Mouse (Mus musculus) kidney, adult 2 months (tissue): ENCODE results near the gene Gm34653. TPM values are rescaled to one million over a fixed set of nuclear protein-coding genes. Genes with fewer than 3 reads are reported as not detected.
"Not testable (repeated sequence)": the region's sequence is repeated elsewhere in the genome, so short reads cannot be mapped to it uniquely, and the experiment has no call there.

ENCODE experiments used
- DNase-seq: peaks from one replicate; pipeline ENCODE4 v3.0.0; 2021
- H3K27ac ChIP-seq: fragments of 200-500 bp; 2 replicates; pipeline ENCODE4 v1.5.1; 2012; ENCODE audit warnings: low read depth, low read length, control low read depth, inconsistent platforms; ENCODE audit not compliant: insufficient read depth
- H3K27me3 ChIP-seq: fragments of 200-500 bp; replicated peaks from 2 replicates; pipeline ENCODE4 v1.6.1; 2012; ENCODE audit warnings: mild to moderate bottlenecking, moderate library complexity, low read length, inconsistent platforms; ENCODE audit not compliant: control insufficient read depth, insufficient read depth
- H3K36me3 ChIP-seq: fragments of 200-500 bp; 2 replicates; pipeline ENCODE4 v1.6.1; 2012; ENCODE audit warnings: mild to moderate bottlenecking, moderate library complexity, low read length, inconsistent platforms; ENCODE audit not compliant: control insufficient read depth, insufficient read depth
- H3K4me1 ChIP-seq: fragments of 200-500 bp; 2 replicates; pipeline ENCODE4 v1.6.1; 2011; ENCODE audit warnings: low read length; ENCODE audit not compliant: control insufficient read depth, insufficient read depth
- H3K4me3 ChIP-seq: fragments of 200-500 bp; 2 replicates; pipeline ENCODE4 v1.5.1; 2011; ENCODE audit warnings: mild to moderate bottlenecking, low read depth, low read length, control low read depth; ENCODE audit not compliant: insufficient read depth
- CTCF ChIP-seq: fragments of 200-500 bp; conservative IDR thresholded peaks from 2 replicates; pipeline ENCODE4 v1.5.1; 2011; ENCODE audit warnings: low read depth, mild to moderate bottlenecking, control low read depth, low read length, moderate library complexity, mixed read lengths; ENCODE audit not compliant: insufficient read depth, insufficient read length
- POLR2A ChIP-seq: fragments of 200-500 bp; IDR thresholded peaks from one replicate; pipeline ENCODE4 v1.6.1; 2011; ENCODE audit warnings: low read depth, low read length, control low read depth
- WGBS: fragments of 180-500 bp; shearing (Covaris S2); methylation state at CpG from one replicate; pipeline ENCODE4 v1.1.7; 2018; 5-methylcytosine and 5-hydroxymethylcytosine counted together
- polyA plus RNA-seq: library from polyadenylated mRNA; depleted of rRNA; stranded (reverse); fragments of >200 nt; gene quantifications from 2 replicates; pipeline ENCODE4 v1.2.3, GENCODE M21; 2012; rRNA removed

Gene Gm34653
- 0.07 TPM in 1 of 2 replicates, not detected in the other for polyA plus RNA-seq

DNA sequence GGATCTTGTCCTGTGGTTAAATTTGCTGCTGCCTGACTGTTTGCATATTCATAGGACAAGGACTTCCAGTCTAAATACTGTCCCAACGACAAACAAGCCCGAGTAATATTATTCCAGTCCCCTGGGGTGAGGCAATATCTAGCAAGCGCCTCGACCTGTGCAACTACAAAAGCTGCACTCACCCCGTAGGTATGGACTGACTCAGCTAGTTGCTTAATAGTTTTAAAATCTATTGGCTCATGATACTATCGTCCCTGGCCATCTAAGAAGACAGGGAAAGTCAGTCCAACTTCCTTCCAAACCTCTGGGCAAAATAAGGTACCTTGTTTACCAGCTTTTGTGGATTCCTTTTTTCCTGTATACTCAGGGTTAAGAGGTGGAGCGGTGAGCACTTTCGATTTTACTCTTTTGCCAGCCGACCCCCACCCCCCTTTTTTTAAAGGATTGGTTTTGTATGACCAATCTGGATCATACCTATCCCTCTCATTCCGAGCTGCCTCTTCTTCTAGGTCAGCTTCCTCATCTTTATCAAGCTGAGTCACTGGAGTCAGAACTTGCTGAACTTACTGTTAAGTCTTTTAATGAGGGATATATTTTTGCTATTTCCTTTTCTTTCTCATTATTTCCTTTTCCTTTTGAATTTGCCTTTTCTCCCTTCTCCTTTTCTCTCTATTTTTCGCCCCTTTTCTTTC lies at the start of gene Gm34653:
Gene Gm34653, plus strand, starts transcription at position 242 of the 692 bp plus-strand sequence.
- 68% methylated on average over 11 of the region's 11 CpGs for whole genome bisulfite sequencing
- DNase-seq, H3K27ac ChIP-seq, H3K4me3 ChIP-seq, H3K4me1 ChIP-seq, H3K36me3 ChIP-seq, H3K27me3 ChIP-seq: not testable (repeated sequence)

DNA sequence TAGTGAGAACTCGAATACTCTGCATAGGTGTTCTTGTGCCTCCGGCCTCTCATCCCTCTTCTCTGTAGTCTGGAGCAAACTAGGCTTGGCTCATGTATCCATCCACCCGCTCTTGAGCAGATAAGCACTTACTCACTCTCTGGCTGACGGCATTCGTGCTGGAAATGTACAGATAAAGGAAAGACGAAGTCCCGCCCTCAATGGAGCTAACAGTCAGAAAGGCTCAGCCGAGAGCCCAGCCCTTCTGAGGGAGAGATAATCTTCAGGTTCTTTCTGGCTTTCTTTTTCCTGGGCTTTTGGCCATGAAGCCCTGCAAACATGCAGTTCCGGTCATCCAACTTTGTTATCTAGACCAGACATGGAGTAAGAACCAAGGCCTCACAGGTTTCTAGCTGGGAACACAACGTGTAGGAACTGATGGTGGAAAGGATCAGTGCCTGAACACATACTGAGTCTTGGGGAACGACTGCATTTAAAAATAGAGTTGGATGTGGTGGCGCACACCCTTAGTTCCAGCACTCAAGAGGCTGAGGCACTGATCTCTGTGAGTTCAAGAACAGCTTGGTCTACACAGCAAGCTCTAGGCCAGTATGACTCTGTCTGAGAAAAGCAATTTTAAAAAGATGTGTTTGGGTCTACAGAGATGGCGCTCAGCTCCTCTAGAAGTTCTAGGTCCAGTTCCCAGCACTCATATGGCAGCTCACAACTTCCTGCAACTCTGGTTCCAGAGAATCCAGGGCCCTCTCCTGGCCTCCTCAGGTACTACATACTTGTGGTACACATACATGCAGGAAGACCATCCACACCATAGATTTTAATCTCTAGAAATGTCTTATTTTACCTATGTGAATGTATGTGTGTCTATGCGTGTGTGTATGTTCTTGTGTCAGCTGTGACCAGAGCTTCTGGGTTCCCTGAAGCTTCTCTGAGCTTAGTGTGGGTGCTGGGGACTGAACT lies 49.5 kb upstream of the Gm34653 start:
- Histone ChIP-seq H3K27me3 (no peaks in the 10 kb centered on the region), H3K27ac (no peak overlapping the region), H3K4me3 (no peak overlapping the region), H3K4me1 (no peaks in the 10 kb centered on the region), H3K36me3 (no peaks in the 10 kb centered on the region; the same call in 1 of the 2 replicates)
- TF ChIP-seq CTCF (no peak), POLR2A (no peak)
- WGBS = 93% methylated on average over 14 of the region's 14 CpGs
- DNase-seq = no peak

GRCm38 (mm10) chr2:34784085-34784484 lies 48.7 kb upstream of the Gm34653 start:
- no peak overlapping the region for H3K27ac ChIP-seq
- no peak overlapping the region for H3K4me3 ChIP-seq
- no peaks in the 10 kb centered on the region for H3K27me3 ChIP-seq
- no peaks in the 10 kb centered on the region for H3K4me1 ChIP-seq
- 71% methylated on average over 2 of the region's 2 CpGs for WGBS
- TF ChIP-seq CTCF = peak; percentile 93
- no peak for TF ChIP-seq POLR2A
- DNase-seq = peak; percentile 65
- H3K36me3 ChIP-seq = no peaks in the 10 kb centered on the region; the same call in 1 of the 2 replicates

DNA sequence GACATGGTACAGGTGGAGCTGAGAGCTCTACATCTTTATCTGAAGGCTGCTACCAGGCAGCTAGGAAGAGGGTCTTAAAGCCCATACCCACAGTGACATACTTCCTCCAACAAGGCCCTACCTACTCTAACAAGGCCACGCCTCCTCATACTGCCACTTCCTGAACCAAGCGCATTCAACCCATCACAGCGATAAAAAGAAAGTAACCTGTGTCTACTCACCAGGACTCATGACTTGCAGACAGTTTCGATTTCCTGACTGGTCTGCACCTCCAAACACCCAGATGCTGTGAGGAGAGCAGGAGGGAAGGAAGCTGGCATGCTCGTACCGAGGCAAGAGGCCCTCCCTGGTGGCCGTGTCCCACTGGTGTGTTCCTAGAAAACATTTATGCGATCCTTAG lies 42.5 kb upstream of the Gm34653 start:
- H3K27ac ChIP-seq = no peak overlapping the region
- no peaks in the 10 kb centered on the region for H3K4me1 ChIP-seq
- no peaks in the 10 kb centered on the region for H3K27me3 ChIP-seq
- no peak for DNase-seq
- no peaks in the 10 kb centered on the region; the same call in 1 of the 2 replicates for H3K36me3 ChIP-seq
- TF ChIP-seq POLR2A (no peak), CTCF (no peak)
- no peak overlapping the region for H3K4me3 ChIP-seq
- WGBS = 93% methylated on average over 8 of the region's 8 CpGs

DNA sequence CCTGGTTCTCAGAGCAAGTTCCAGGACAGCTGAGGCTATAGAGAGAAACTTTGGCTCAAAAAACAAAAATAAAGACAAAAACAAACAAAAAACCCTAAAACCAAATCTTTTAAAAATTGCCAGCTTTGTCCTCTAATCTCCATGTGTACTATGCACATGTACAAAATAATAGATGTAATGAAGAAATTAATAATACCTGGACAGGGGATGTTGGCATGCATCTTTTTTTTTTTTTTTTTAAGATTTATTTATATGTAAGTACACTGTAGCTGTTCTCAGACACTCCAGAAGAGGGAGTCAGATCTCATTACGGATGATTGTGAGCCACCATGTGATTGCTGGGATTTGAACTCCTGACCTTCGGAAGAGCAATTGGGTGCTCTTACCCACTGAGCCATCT lies 40.3 kb upstream of the Gm34653 start:
- 85% methylated on average over 2 of the region's 2 CpGs for WGBS
- H3K27me3 ChIP-seq, H3K4me3 ChIP-seq, H3K27ac ChIP-seq, H3K4me1 ChIP-seq, H3K36me3 ChIP-seq, DNase-seq: not testable (repeated sequence)

DNA sequence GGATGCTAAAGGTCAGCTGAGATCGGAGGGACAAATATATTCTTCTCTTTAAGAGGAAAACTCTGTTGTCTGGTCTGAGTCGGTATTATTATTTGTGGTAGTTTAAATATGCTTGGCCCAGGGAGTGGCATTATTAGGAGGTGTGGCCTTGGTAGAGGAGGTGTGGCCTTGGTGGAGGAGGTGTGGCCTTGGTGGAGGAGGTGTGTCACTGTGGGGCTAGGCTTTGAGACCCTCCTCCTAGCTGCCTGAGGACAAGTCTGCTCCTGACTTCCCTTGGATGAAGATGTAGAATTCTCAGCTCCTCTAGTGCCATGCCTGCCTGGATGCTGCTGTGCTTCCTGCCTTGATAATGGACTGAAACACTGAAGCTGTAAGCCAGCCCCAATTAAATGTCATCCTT lies 38.3 kb upstream of the Gm34653 start:
- H3K27ac ChIP-seq = no peak overlapping the region
- WGBS = 93% methylated on average over 2 of the region's 2 CpGs
- no peak overlapping the region for H3K4me3 ChIP-seq
- H3K27me3 ChIP-seq = no peaks in the 10 kb centered on the region
- TF ChIP-seq CTCF (no peak), POLR2A (no peak)
- peaks cover 3% of the 10 kb centered on the region; the same call in 1 of the 2 replicates for H3K4me1 ChIP-seq
- no peak for DNase-seq
- no peaks in the 10 kb centered on the region; the same call in 1 of the 2 replicates for H3K36me3 ChIP-seq

- DNase-seq = no peak
- TF ChIP-seq CTCF (no peak), POLR2A (no peak)
- 92% methylated on average over 7 of the region's 7 CpGs for WGBS
Observed at GRCm38 (mm10) chr2:34795426-34795825, 37.4 kb upstream of the Gm34653 start.

More at GRCm38 (mm10) chr2:34795426-34795825, 37.4 kb upstream of the Gm34653 start:
- no peaks in the 10 kb centered on the region; the same call in 1 of the 2 replicates for H3K36me3 ChIP-seq
- peaks cover 3% of the 10 kb centered on the region; the same call in 1 of the 2 replicates for H3K4me1 ChIP-seq
- no peak overlapping the region for H3K4me3 ChIP-seq
- H3K27me3 ChIP-seq = no peaks in the 10 kb centered on the region
- H3K27ac ChIP-seq = no peak overlapping the region
